Mouse (Mus musculus) frontal cortex, postnatal 14 days (tissue): ENCODE measurements at regions not wholly inside any gene's neighbourhood (a gene's known extent, or its start where the extent isn't known, plus 50 kb on each side); places are given as distances from the start of the nearest gene placed in this dataset.

ENCODE experiments used
- DNase-seq, 2 experiments: peaks; one replicate each; pipeline ENCODE4 v3.0.0; 2022; ENCODE audit warnings: low spot score in 2 of 2

GRCm38 (mm10) chr3:137795754-137796315 lies 68.5 kb upstream of the H2afz start:
- DNase-seq: no peak

DNA sequence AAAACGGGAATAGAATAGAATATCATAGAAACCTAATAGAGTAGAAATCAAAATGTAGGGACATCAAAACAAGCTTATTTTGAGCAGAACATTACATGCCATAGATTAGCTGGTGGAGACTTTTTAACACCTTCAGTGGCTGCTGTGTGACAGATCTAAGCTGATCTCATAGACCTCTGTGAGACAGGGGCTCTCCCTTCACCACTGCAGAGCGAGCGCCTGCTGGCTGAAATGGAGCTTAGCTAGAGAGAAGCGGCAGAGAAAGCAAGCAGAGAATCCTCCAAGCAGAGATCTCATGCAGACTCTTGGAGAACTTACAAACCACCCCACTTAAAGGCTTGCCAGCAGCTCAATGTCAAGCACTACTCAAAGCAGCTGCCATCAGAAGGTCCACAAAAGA lies 65.5 kb upstream of the H2afz start:
- DNase-seq: no peak

GRCm38 (mm10) chr3:137801402-137802020 lies 62.8 kb upstream of the H2afz start:
- DNase-seq: no peak

DNA sequence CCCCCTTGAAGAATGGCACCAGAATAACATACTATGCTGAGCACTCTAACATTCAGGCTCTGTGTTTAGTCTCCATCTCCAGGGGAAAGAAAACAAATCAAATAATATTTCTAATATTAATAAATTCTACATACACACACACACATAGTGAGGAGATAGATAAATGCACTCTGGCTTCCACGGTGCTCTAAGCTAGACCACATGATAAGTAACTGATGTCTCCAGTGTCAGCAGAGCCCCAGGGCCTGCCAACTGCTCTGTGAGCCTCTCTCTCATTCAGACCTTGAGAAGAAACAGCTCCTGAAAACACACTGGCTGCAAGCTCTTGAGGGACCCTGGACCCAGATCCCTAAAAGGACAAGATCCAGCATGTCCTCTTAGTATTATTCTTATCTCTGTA lies 56.9 kb upstream of the H2afz start:
- no peak for DNase-seq

DNA sequence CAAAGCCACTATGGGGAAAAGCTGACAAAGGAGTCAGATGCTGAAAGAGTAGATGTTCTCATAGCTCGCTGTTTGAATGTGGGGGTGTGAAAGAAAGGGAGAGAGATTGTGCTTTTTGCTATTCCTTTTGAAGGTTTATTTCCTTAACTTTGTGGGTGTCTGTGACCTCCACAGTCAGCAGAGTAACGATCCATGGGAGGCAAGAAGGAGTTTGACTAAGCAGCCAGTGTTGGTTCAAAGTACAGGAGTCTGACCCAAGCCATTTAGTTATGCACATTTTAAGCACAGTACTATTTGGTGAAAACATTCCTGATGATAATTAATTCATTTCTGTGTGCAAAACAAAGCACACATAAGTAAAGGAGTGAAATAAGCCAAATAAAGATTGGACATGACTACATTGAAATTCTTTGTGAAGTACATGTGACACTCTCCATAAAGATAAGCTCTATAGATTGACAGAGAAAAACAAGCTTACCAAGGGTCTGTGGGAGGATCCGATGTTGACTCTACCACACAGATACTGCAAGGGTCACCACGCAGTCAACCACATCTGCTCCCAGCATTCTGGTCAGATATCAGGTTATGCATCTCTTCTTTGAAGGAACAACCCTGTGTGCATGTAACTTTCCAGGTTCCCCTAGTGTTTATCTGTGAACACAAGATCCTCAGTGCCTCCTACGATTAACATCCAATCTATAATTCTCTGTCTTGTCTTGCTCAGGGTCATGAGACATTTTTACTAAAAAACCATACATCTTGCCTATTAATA lies 56.2 kb upstream of the H2afz start:
- DNase-seq: no peak

DNA sequence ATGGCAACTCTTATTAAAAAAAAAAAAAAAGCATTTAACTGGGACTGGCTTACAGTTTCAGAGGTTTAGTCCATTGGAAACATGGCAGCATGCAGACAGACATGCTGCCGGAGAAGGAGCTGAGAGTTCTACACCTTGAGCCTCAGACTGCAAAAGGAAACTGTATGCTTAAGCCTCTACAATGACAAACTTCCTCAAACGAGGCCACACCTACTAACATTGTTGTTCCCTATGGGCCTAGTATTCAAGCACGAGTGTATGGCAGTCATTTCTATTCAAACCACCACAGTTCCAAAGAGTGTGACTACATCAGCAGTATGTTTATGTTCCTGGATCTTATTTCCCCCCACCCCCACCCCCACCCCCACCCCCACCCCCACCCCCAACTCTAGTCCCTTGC lies 54.2 kb upstream of the H2afz start:
- no peak for DNase-seq
